Mouse (Mus musculus) c-Kit-positive CD71-positive TER-119-positive erythroid progenitor cells, embryonic 14.5 days (primary cell): Measurements from ENCODE around the gene Ets1.

ENCODE experiments used
- DNase-seq: peaks from one replicate; pipeline ENCODE4 v3.0.0-alpha.2; 2013; ENCODE audit warnings: low spot score

Gene Ets1

DNA sequence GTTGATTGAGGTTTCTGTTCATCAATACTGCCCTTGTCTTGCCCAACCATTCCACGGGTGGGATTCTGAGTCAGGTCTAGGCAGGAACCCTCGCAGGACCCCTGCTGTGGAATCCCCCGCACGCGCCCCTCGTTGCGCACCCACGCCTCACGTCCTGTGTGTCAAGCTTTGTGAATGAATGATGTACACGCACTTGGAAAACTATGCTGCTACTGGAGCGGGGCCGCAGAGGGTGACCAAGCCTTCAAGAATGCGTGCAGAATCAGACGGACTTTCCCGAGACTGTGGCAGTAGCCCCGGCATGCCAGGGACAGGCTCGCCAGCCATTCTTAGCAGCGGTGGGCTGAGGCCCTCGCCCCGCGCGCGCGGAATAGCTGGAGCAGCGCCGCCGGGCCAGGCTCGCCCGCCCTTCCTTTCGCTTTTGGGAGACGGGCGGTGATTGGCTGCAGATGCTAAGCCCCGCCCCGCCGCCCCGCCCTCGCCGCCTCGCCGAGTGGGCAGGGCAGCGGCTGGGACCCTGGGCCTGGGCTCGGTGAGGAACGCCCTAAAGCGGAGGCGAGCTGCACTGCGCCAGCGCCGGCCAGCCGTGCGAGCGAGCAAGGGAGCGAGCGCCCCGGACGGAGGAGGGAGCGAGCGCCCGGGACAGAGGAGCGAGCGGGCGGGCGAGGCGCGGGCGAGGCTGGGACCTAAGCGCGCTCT lies 59.6 kb downstream of the Ets1 start:
- peak; percentile 84 for DNase-seq

- DNase-seq: no peak
These were observed 60.2 kb downstream of the Ets1 start for GRCm38 (mm10) chr9:32696259-32696658.

GRCm38 (mm10) chr9:32696717-32697116 lies 60.7 kb downstream of the Ets1 start:
- DNase-seq: no peak

DNA sequence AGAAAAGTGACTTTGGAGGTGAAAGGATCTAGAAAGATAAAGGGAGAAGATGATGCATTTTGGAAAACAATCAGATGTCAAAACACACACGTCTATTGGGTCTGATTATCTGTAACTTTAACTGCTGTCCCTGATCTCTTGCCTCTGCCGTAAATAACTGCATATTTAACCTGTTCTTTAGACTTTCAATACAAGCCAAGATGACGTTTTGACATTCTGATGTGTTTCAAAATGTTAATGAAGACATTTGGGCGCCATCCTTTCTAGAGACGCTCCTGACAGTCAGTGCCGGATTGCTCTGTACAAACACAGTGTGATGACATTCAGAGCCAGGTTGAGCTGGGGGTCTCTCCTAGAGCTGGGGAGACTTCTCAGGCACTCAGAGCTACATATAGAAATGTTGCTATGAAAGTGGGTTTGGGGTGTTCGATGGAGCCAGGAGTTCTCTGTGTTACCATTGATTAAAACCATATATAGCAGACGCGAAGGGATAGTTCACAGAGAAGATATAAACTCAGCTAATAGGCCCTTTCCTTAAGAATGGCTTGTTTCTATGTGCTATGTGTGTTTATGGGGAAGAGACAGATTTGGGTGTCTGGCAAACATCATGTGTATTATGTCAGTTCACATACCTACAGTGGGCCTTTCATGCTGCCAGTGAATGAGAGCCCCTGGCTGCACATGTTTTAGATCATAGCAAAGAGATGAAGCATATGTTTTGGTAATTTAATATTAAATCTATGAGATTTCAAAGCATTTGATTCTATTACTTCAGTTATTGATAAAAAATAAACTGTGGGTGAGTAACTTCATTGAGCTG lies 61.5 kb downstream of the Ets1 start:
- DNase-seq: no peak

GRCm38 (mm10) chr9:32698766-32699165 lies 62.7 kb downstream of the Ets1 start:
- no peak for DNase-seq

- DNase-seq: no peak
These were observed 63.4 kb downstream of the Ets1 start for GRCm38 (mm10) chr9:32699391-32699841.

DNA sequence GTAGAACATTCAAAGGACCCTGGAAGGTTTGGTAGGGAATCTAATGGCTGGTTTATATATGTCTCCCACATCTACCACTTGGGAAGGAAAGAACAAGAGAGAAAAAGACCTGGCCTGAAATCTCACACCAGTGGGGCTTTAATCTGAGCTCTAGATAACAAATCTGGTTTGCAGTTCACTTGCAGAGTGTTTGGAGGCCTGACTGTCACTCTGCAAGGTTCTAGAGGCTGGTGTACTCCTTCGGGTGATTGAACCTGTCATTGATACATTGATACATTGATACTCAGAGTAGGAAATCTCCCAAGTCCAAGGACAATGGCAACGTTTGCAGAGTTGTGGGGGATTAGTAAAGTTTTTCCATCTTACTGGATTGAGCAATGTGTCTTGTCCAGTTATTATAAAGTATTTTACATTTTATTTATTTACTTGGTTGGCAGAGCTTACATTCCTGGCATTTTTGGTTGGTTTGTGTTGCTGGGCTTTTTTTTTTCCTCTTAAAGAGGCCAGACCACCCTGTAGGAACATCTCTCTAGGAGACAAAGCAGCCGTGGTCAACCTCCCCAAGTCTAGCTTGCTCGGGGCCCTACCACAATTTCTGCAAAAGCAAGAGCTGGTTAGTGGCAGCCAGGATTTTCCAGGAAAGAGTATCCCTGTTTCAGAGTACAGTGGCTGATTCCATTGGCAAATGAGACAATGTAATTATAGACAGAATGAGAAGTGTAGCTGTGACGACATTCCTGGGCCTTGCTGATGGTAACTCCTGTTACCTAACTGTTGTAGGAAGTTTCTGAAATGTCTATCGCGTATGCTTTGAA lies 64.3 kb downstream of the Ets1 start:
- DNase-seq: no peak

GRCm38 (mm10) chr9:32701126-32701997 lies 65.3 kb downstream of the Ets1 start:
- no peak for DNase-seq

DNA sequence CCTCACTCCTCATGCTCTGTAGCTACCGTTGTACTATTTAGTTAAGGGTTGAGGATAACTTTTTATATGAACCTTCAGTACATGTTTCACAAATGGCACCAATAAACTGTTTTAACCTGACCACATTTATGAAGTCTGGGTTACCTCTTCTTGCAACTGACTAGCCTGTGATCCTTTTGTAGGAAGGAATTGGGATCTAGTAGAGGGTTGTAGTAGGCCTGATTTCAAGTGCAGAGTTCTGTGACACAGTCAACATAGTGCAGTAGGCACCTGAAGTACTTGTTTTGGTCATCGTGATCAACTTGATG lies 65.9 kb downstream of the Ets1 start:
- DNase-seq: no peak

GRCm38 (mm10) chr9:32702836-32703395 lies 66.9 kb downstream of the Ets1 start:
- no peak for DNase-seq

DNA sequence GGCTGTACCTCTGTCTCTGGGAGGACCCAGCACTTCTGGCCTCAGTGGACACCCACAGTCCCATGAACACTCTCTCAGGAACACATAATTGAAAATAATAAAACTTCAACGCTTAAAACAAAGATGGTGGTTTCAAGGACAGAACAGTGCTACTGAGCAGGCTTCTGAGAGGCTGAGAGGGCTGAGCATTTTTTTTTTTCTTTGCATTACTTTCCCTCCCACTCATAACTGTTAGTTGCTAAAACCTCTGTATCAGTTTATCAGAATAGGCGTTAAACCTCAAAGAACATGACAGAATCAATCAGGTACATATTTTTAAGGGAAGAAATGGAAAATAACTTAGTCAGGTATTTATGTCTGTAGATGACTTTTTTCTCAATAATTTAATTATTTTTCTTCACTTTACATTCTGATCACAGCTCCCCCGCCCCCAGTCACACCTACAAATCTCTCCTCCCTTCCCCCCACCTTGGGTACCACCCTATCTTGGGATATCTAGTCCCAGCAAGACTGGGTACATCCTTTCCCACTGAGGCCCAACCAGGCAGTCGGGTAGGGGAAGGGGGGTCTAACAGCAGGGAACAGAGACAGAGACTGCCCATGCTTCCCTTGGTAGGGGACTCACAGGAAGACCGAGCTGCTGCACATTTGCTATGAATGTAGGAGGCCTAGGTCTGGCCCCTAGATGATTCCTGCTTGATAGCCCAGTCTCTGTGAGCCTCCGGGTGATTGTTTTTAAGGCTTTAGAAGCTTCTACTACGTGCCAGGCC lies 68.1 kb downstream of the Ets1 start:
- no peak for DNase-seq

GRCm38 (mm10) chr9:32705827-32706478 lies 69.9 kb downstream of the Ets1 start:
- DNase-seq: no peak

GRCm38 (mm10) chr9:32707436-32707835 lies 71.4 kb downstream of the Ets1 start:
- DNase-seq: no peak

- no peak for DNase-seq
These were observed 72.5 kb downstream of the Ets1 start for GRCm38 (mm10) chr9:32708491-32708890.

DNA sequence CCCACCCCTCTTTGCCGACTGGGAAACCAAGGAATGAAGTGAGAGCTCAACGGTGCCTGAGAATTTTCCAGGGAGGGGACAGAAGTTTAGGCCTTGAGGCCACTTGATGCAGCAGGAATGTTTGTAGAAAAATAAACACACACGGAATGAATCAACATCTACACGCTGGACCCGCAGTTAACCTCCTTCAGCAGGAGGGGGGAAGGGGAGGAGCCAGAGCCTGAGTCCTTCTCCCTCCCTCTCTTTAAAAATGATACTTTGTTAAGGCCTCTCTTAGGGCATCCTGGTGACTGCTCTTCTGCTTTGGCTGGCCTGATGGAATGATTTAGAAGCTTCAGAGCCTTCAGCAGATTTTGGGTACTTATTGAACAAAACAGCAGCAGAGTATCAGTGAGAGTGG lies 73.3 kb downstream of the Ets1 start:
- DNase-seq: no peak

GRCm38 (mm10) chr9:32709764-32710734 lies 74.0 kb downstream of the Ets1 start:
- DNase-seq: no peak

DNA sequence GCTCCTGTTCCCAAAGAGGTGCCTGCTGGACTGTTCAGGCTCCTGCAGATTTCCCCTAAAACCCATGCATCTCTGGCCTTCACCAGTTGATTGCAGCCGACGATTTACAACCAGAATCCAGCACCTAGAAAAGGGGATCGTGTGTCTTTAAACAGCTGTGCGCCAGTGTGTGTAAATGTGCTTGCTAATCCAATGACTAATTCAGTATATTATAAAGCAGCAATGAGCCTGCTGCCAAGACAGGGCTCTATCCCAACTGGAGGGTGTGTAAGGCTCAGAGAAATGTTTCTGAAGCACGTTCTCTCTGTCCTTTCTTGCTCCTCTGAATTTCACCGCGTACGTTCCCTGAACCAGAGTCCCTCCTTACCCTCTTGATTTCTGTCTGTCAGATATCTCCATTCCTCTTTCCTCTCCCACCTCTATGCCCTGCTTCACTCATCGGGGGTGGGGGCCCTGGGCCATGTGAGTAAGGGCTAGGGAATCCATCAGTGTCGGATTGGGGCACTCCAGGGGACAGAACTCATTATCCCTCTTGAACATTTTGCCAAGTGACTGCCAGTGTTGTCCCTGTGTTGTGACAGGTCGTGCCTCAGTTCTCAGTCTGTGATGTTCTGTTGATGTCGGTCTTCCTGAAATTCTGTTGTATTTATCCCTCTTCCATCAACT lies 75.1 kb downstream of the Ets1 start:
- DNase-seq: no peak

DNA sequence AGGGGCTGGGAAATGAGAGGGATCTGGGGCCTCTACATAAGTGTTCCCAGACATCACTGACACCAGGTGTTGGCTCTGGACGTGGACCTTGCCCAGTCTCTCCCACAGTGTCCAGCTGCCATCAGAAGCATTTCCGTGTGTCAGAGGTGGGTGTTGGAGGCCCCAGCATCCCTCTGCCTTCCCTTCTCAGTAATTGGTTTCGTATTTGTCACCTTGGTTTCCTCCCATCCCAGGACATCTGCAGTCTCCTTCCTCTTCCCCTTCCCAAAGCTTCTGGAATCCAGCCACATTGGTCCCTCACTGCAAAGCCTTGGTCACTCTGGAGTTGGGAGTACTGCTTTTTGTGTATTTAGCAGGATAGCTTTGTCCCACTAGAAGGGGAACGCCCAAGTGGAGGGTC lies 75.7 kb downstream of the Ets1 start:
- no peak for DNase-seq
